Mouse (Mus musculus) heart, embryonic 15.5 days (tissue): ENCODE data around the gene Slc6a16. TPM values are rescaled to one million over a fixed set of nuclear protein-coding genes. Genes with fewer than 3 reads are reported as not detected.
"Not testable (repeated sequence)": the region's sequence is repeated elsewhere in the genome, so short reads cannot be mapped to it uniquely, and the experiment has no call there.

Experiments used
- ATAC-seq: fragments of 200-750 bp; cut with Nextera tagmentation; replicated peaks from 2 replicates; pipeline ENCODE4 v1.8.0; 2017; ENCODE audit warnings: low read depth, moderate TSS enrichment; ENCODE audit not compliant: insufficient number of reproducible peaks, insufficient read depth, low FRiP score
- H3K27ac ChIP-seq: fragments of 300-500 bp; sonication (generic); 2 replicates; pipeline ENCODE4 v1.5.1; 2015; ENCODE audit warnings: mild to moderate bottlenecking, inconsistent platforms
- H3K27me3 ChIP-seq: fragments of 300-500 bp; sonication (generic); 2 replicates; pipeline ENCODE4 v1.6.1; 2015; ENCODE audit warnings: inconsistent platforms
- H3K36me3 ChIP-seq: fragments of 300-500 bp; sonication (generic); 2 replicates; pipeline ENCODE4 v1.6.1; 2015; ENCODE audit warnings: mild to moderate bottlenecking, inconsistent platforms
- H3K4me1 ChIP-seq: fragments of 300-500 bp; sonication (generic); replicated peaks from 2 replicates; pipeline ENCODE4 v1.6.1; 2015; ENCODE audit warnings: inconsistent platforms
- H3K4me2 ChIP-seq: fragments of 300-500 bp; sonication (generic); 2 replicates; pipeline ENCODE4 v1.6.1; 2015; ENCODE audit warnings: inconsistent platforms, mild to moderate bottlenecking, moderate library complexity
- H3K4me3 ChIP-seq: fragments of 300-500 bp; sonication (generic); 2 replicates; pipeline ENCODE4 v1.5.1; 2015; ENCODE audit warnings: mild to moderate bottlenecking, inconsistent platforms
- H3K9ac ChIP-seq: fragments of 300-500 bp; sonication (generic); 2 replicates; pipeline ENCODE4 v1.6.1; 2015; ENCODE audit warnings: mild to moderate bottlenecking, inconsistent platforms
- H3K9me3 ChIP-seq: fragments of 300-500 bp; sonication (generic); replicated peaks from 2 replicates; pipeline ENCODE4 v1.6.1; 2016; ENCODE audit warnings: inconsistent platforms
- WGBS: fragments of 180-500 bp; shearing (Covaris S2); methylation state at CpG from one replicate; pipeline ENCODE4 v1.1.7; 2015; ENCODE audit warnings: mixed read lengths; 5-methylcytosine and 5-hydroxymethylcytosine counted together
- polyA plus RNA-seq: library from polyadenylated mRNA; unstranded; fragments of >200 nt; fragmentation: Nextera tagmentation; extraction: Ambion mirVana; gene quantifications from 2 replicates; pipeline ENCODE4 v1.2.1, GENCODE M21; 2015

Slc6a16 gene
- polyA plus RNA-seq, 1 experiment from 2014 or later, result 0.11 TPM

- Histone ChIP-seq H3K27me3 (peaks cover 2% of the 10 kb centered on the region; the same call in 1 of the 2 replicates), H3K36me3 (peaks cover 24% of the 10 kb centered on the region), H3K27ac (peak overlapping the region; percentile 41), H3K4me2 (peak overlapping the region; percentile 58), H3K4me3 (peak overlapping the region; percentile 33), H3K4me1 (peaks cover 43% of the 10 kb centered on the region), H3K9ac (peak overlapping the region; percentile 19; the same call in 1 of the 2 replicates), H3K9me3 (no peaks in the 10 kb centered on the region)
- ATAC-seq, result peak; percentile 77
- 10% methylated on average over 21 of the region's 21 CpGs for WGBS
Measured at GRCm38 (mm10) chr7:45234922-45235571, 5.8 kb upstream of the Slc6a16 start.

GRCm38 (mm10) chr7:45235656-45236180, 5.2 kb upstream of the Slc6a16 start:
- Histone ChIP-seq H3K27ac (peak overlapping the region; percentile 41), H3K9me3 (no peaks in the 10 kb centered on the region), H3K4me3 (peak overlapping the region; percentile 33), H3K9ac (peak overlapping the region; percentile 19; the same call in 1 of the 2 replicates), H3K4me2 (peak overlapping the region; percentile 58), H3K4me1 (peaks cover 46% of the 10 kb centered on the region), H3K27me3 (peaks cover 2% of the 10 kb centered on the region; the same call in 1 of the 2 replicates), H3K36me3 (peaks cover 24% of the 10 kb centered on the region)
- no peak for ATAC-seq
- WGBS, result 34% methylated on average over 17 of the region's 17 CpGs

- Histone ChIP-seq H3K4me3 (peak overlapping the region; percentile 20; the same call in 1 of the 2 replicates), H3K27ac (0 out of 2 replicates have a peak overlapping the region, but pooled peaks have one; percentile 8), H3K27me3 (peaks cover 2% of the 10 kb centered on the region; the same call in 1 of the 2 replicates), H3K9me3 (no peaks in the 10 kb centered on the region), H3K36me3 (peaks cover 1% of the 10 kb centered on the region; the same call in 1 of the 2 replicates), H3K4me2 (peak overlapping the region; percentile 21; the same call in 1 of the 2 replicates), H3K9ac (0 out of 2 replicates have a peak overlapping the region, but pooled peaks have one; percentile 2), H3K4me1 (peaks cover 43% of the 10 kb centered on the region)
- no peak for ATAC-seq
- 71% methylated on average over 17 of the region's 17 CpGs for WGBS
Measured at GRCm38 (mm10) chr7:45237747-45238699, 2.9 kb upstream of the Slc6a16 start.

GRCm38 (mm10) chr7:45238723-45239496, 2.0 kb upstream of the Slc6a16 start, which contains the start of gene Cd37:
Cd37 (minus strand) TSS chr7:45239115.
- H3K36me3 ChIP-seq, result no peaks in the 10 kb centered on the region
- H3K27ac ChIP-seq, result 0 out of 2 replicates have a peak within 1 kb of the TSS, but pooled peaks have one; percentile 8
- H3K9me3 ChIP-seq, result no peaks in the 10 kb centered on the region
- ATAC-seq, result no peak
- WGBS, result 40% methylated on average over 20 of the region's 20 CpGs
- peak within 1 kb of the TSS; percentile 21; the same call in 1 of the 2 replicates for H3K4me2 ChIP-seq
- 0 out of 2 replicates have a peak within 1 kb of the TSS, but pooled peaks have one; percentile 2 for H3K9ac ChIP-seq
- peaks cover 2% of the 10 kb centered on the region; the same call in 1 of the 2 replicates for H3K27me3 ChIP-seq
- H3K4me1 ChIP-seq, result peaks cover 34% of the 10 kb centered on the region
- peak within 1 kb of the TSS; percentile 20; the same call in 1 of the 2 replicates for H3K4me3 ChIP-seq

GRCm38 (mm10) chr7:45240109-45240508, 776 bp upstream of the Slc6a16 start:
- 81% methylated on average over 7 of the region's 7 CpGs for WGBS

GRCm38 (mm10) chr7:45241389-45241749, 484 bp downstream of the Slc6a16 start:
- Histone ChIP-seq H3K36me3 (no peaks in the 10 kb centered on the region), H3K9ac (no peak overlapping the region), H3K27ac (no peak overlapping the region), H3K4me2 (peak overlapping the region; percentile 55), H3K9me3 (no peaks in the 10 kb centered on the region), H3K4me1 (peaks cover 12% of the 10 kb centered on the region), H3K27me3 (peaks cover 2% of the 10 kb centered on the region; the same call in 1 of the 2 replicates), H3K4me3 (no peak overlapping the region)
- 84% methylated on average over 6 of the region's 6 CpGs for WGBS
- ATAC-seq, result no peak

More at GRCm38 (mm10) chr7:45240109-45240508, 776 bp upstream of the Slc6a16 start:
- peaks cover 2% of the 10 kb centered on the region; the same call in 1 of the 2 replicates for H3K27me3 ChIP-seq
- no peak overlapping the region for H3K4me2 ChIP-seq
- peaks cover 22% of the 10 kb centered on the region for H3K4me1 ChIP-seq
- H3K36me3 ChIP-seq, result no peaks in the 10 kb centered on the region
- no peaks in the 10 kb centered on the region for H3K9me3 ChIP-seq
- H3K4me3 ChIP-seq, result no peak overlapping the region
- no peak for ATAC-seq
- H3K9ac ChIP-seq, result no peak overlapping the region
- H3K27ac ChIP-seq, result no peak overlapping the region

GRCm38 (mm10) chr7:45247666-45248065, 6.8 kb downstream of the Slc6a16 start:
- no peaks in the 10 kb centered on the region for H3K9me3 ChIP-seq
- no peak for ATAC-seq
- H3K36me3 ChIP-seq, result no peaks in the 10 kb centered on the region
- H3K4me2 ChIP-seq, result no peak overlapping the region
- no peak overlapping the region for H3K4me3 ChIP-seq
- 27% methylated on average over 3 of the region's 3 CpGs for WGBS
- no peak overlapping the region for H3K9ac ChIP-seq
- no peaks in the 10 kb centered on the region for H3K27me3 ChIP-seq
- no peaks in the 10 kb centered on the region for H3K4me1 ChIP-seq
- H3K27ac ChIP-seq, result no peak overlapping the region

GRCm38 (mm10) chr7:45253806-45254205, 12.9 kb downstream of the Slc6a16 start:
- no peaks in the 10 kb centered on the region for H3K9me3 ChIP-seq
- H3K36me3 ChIP-seq, result no peaks in the 10 kb centered on the region
- 0 out of 2 replicates have a peak, but pooled peaks cover 4% of the 10 kb centered on the region for H3K4me1 ChIP-seq
- H3K9ac ChIP-seq, result no peak overlapping the region
- no peak overlapping the region for H3K4me3 ChIP-seq
- no peak overlapping the region for H3K4me2 ChIP-seq
- no peak for ATAC-seq
- WGBS, result 86% methylated on average over 8 of the region's 8 CpGs
- no peak overlapping the region for H3K27ac ChIP-seq
- H3K27me3 ChIP-seq, result no peaks in the 10 kb centered on the region

- H3K27ac ChIP-seq, H3K27me3 ChIP-seq, H3K4me2 ChIP-seq, H3K4me3 ChIP-seq, H3K9me3 ChIP-seq, ATAC-seq, H3K9ac ChIP-seq, H3K4me1 ChIP-seq, H3K36me3 ChIP-seq: not testable (repeated sequence)
- 67% methylated on average over 7 of the region's 7 CpGs for WGBS
Measured at GRCm38 (mm10) chr7:45255822-45256221, 14.9 kb downstream of the Slc6a16 start.

- no peak overlapping the region for H3K4me3 ChIP-seq
- WGBS, result 37% methylated on average over 11 of the region's 11 CpGs
- ATAC-seq, result no peak
- H3K27ac ChIP-seq, result no peak overlapping the region
- H3K4me2 ChIP-seq, result no peak overlapping the region
- H3K27me3 ChIP-seq, result no peaks in the 10 kb centered on the region
- no peaks in the 10 kb centered on the region for H3K9me3 ChIP-seq
- no peaks in the 10 kb centered on the region for H3K36me3 ChIP-seq
- H3K4me1 ChIP-seq, result peaks cover 15% of the 10 kb centered on the region
- H3K9ac ChIP-seq, result no peak overlapping the region
Measured at GRCm38 (mm10) chr7:45257063-45257840, 16.4 kb downstream of the Slc6a16 start.
